Comparison of ENCODE assay signal across 26 mouse cellular contexts in the genomic region with DNA sequence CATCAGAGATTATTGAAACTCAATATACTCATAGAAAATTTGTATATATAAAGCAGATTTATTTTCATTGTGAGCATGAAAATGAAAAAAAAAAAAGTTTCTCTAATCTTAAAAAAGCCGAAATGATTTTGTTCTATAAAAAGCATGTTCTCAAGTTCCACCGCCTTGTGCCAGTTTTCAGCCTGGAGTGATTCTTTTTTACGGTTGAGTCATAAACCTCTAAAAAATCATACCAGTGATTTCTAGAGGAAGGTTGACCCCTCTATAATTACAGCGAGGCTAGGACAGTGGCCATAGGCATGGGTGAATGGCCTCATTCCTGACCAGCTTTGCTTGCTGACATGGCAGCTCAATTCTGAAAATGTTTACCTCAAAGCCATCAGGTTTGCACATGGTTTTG.
DNase-seq lines count a peak whose midpoint lies in the region; ATAC-seq and TF ChIP-seq lines count a peak whose summit lies in the region.
"Had no signal": no experiment of that assay in that cellular context is flagged by ENCODE, and none has a peak within 500 bp of the region (broad histone marks: within the 10 kb centered on the region; RNA-seq: fewer than 3 reads in every experiment).

No protein-coding gene starts in this region.

- H3K27ac ChIP-seq in heart, adult 2 months, result no peak overlapping the region
- H3K27ac ChIP-seq in midbrain, embryonic 14.5 days (replicated peaks; ENCODE audit: low read depth, low read length), result no peak overlapping the region
- H3K27ac ChIP-seq: embryonic facial prominence, embryonic 10.5 days; embryonic facial prominence, embryonic 12.5 days; forebrain, embryonic 13.5 days; forebrain, embryonic 15.5 days had no signal

- TF ChIP-seq EP300 in heart, adult 2 months (IDR thresholded peaks at IDR 0.05; ENCODE audit: insufficient read depth, low read depth, low read length), result no peak

- peak; percentile 66 for DNase-seq in heart, adult 11 months
- no peak for DNase-seq in heart, adult 2 months
- DNase-seq in right cerebral cortex, adult 2 months (ENCODE audit: low spot score in 2 of 2), result peak; percentile 23 to 27
- DNase-seq in right cerebral cortex, postnatal 4 days, result no peak
- DNase-seq in adipocyte (ENCODE audit: low spot score), result peak; percentile 8
- DNase-seq in telencephalon, adult 2 months (ENCODE audit: low read depth, low spot score), result peak; percentile 42
- DNase-seq in kidney, adult 18-20 months, result no peak
- DNase-seq in midbrain, embryonic 14.5 days, result no peak
- DNase-seq: adrenal gland, adult 2 months; adrenal gland, postnatal 10 days; adrenal gland, postnatal 25 days; B cell, adult 2 months; cerebellum, adult 11-12 months; cerebellum, adult 2 months; cerebellum, adult 9-10 months; cerebellum, postnatal 25 days; forebrain, postnatal 0 days had no signal

- H3K4me3 ChIP-seq in heart, adult 2 months, result no peak overlapping the region
- no peak overlapping the region for H3K4me3 ChIP-seq in midbrain, embryonic 14.5 days (replicated peaks; ENCODE audit: low read depth, low read length)
- H3K4me3 ChIP-seq: embryonic facial prominence, embryonic 10.5 days; embryonic facial prominence, embryonic 12.5 days; forebrain, embryonic 13.5 days; forebrain, embryonic 15.5 days had no signal

- no peaks in the 10 kb centered on the region for H3K79me2 ChIP-seq in heart, adult 2 months (replicated peaks; ENCODE audit: control insufficient read depth, insufficient read depth, low read length)

- no peaks in the 10 kb centered on the region for H3K9me3 ChIP-seq in midbrain, embryonic 14.5 days (ENCODE audit: control insufficient read depth, low read length)
- H3K9me3 ChIP-seq: embryonic facial prominence, embryonic 10.5 days; embryonic facial prominence, embryonic 12.5 days; forebrain, embryonic 13.5 days; forebrain, embryonic 15.5 days had no signal

- H3K36me3 ChIP-seq in heart, adult 2 months (ENCODE audit: control insufficient read depth, insufficient read depth, low read length), result no peaks in the 10 kb centered on the region
- H3K36me3 ChIP-seq in midbrain, embryonic 14.5 days (ENCODE audit: control insufficient read depth, insufficient read depth, low read length), result no peaks in the 10 kb centered on the region
- H3K36me3 ChIP-seq: embryonic facial prominence, embryonic 10.5 days; embryonic facial prominence, embryonic 12.5 days; forebrain, embryonic 15.5 days; G1E had no signal

- WGBS in heart, adult 2 months, result 81% methylated on average over 4 of the region's 4 CpGs
- WGBS in midbrain, embryonic 14.5 days, result 92% methylated on average over 4 of the region's 4 CpGs

- H3K4me2 ChIP-seq in midbrain, embryonic 14.5 days (ENCODE audit: low read length), result no peak overlapping the region
- H3K4me2 ChIP-seq: embryonic facial prominence, embryonic 12.5 days; forebrain, embryonic 13.5 days; forebrain, embryonic 15.5 days had no signal

- H3K4me1 ChIP-seq in heart, adult 2 months (ENCODE audit: control insufficient read depth, insufficient read depth, low read length), result no peaks in the 10 kb centered on the region
- no peaks in the 10 kb centered on the region for H3K4me1 ChIP-seq in midbrain, embryonic 14.5 days (ENCODE audit: control insufficient read depth, insufficient read depth, low read length)
- H3K4me1 ChIP-seq: embryonic facial prominence, embryonic 12.5 days; forebrain, embryonic 13.5 days; forebrain, embryonic 15.5 days had no signal

- H3K9ac ChIP-seq in heart, adult 2 months (ENCODE audit: low read depth, low read length), result no peak overlapping the region
- H3K9ac ChIP-seq in midbrain, embryonic 14.5 days (replicated peaks; ENCODE audit: low read length), result no peak overlapping the region
- H3K9ac ChIP-seq: embryonic facial prominence, embryonic 12.5 days; forebrain, embryonic 13.5 days; forebrain, embryonic 15.5 days; forebrain, postnatal 0 days had no signal

- intact Hi-C loops in heart, adult 2 months (cut with DNase I), result no loop called here

- ATAC-seq in midbrain, embryonic 14.5 days (ENCODE audit: low FRiP score, low TSS enrichment), result no peak
- ATAC-seq: activated CD4-positive, CD25-positive, alpha-beta regulatory T cell, adult 4 months; CD4-positive, CD25-positive, alpha-beta regulatory T cell, adult 4 months; forebrain, embryonic 13.5 days; forebrain, postnatal 0 days had no signal

- TF ChIP-seq POLR2A in heart, adult 2 months (IDR thresholded peaks at IDR 0.05; ENCODE audit: insufficient read depth, low read depth, low read length), result no peak

- TF ChIP-seq CTCF in heart, adult 2 months (IDR thresholded peaks at IDR 0.05), result no peak

- H3K27me3 ChIP-seq in heart, adult 2 months (ENCODE audit: control insufficient read depth, insufficient read depth, low read length), result no peaks in the 10 kb centered on the region
- H3K27me3 ChIP-seq in midbrain, embryonic 14.5 days (ENCODE audit: control insufficient read depth, insufficient read depth, low read length), result no peaks in the 10 kb centered on the region
- H3K27me3 ChIP-seq: CH12.LX; embryonic facial prominence, embryonic 12.5 days; forebrain, embryonic 13.5 days; forebrain, embryonic 15.5 days; Patski had no signal

Comparison
In these comparisons a context has a peak if more than half of its experiments do, and no peak if none do; other contexts are left out.
1. DNase-seq: peak in heart, adult 11 months (single experiment), right cerebral cortex, adult 2 months (2 of 2), adipocyte (single experiment) and telencephalon, adult 2 months (single experiment); none in heart, adult 2 months (0 of 2), right cerebral cortex, postnatal 4 days (single experiment), kidney, adult 18-20 months (single experiment) and midbrain, embryonic 14.5 days (single experiment).